Mouse (Mus musculus) bone marrow macrophage, adult 2 months (primary cell): ENCODE measurements around the gene Pgam2.

Experiments
- CTCF ChIP-seq: IDR thresholded peaks from 2 replicates; pipeline ENCODE4 v1.5.1; 2012; ENCODE audit warnings: low read depth, mild to moderate bottlenecking, low read length, moderate library complexity
- POLR2A ChIP-seq: IDR thresholded peaks from 2 replicates; pipeline ENCODE4 v1.6.1; 2012; ENCODE audit warnings: mild to moderate bottlenecking, low read depth, low read length, borderline replicate concordance

GRCm38 (mm10) chr11:5827931-5828330, 24.4 kb upstream of the Pgam2 start:
- TF ChIP-seq POLR2A: no peak
- TF ChIP-seq CTCF: no peak
